Mouse (Mus musculus) retina, adult 2 months (tissue): ENCODE results near the gene Dis3l2.

Experiments
- DNase-seq: peaks from one replicate; pipeline ENCODE4 v3.0.0-alpha.2; 2012; ENCODE audit warnings: low read depth, low spot score

Gene Dis3l2

DNA sequence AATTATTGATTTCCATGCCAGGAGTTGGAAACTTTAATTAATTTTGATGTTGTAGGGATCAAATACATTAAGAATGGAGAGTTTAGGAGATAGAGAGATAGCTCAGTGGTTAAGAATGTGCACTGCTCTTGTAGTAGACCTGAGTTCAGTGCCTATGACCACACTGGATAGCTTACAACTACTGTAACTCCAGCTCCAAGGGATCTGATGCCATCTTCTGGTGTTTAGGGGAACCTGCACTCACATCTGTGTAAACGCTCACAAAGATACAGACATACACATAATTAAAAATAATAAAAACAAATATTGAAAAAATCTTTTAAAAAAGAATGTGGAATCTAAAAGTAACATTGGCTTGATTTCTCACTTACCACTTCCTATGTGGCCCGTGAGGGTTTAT lies 211.1 kb downstream of the Dis3l2 start:
- no peak for DNase-seq

DNA sequence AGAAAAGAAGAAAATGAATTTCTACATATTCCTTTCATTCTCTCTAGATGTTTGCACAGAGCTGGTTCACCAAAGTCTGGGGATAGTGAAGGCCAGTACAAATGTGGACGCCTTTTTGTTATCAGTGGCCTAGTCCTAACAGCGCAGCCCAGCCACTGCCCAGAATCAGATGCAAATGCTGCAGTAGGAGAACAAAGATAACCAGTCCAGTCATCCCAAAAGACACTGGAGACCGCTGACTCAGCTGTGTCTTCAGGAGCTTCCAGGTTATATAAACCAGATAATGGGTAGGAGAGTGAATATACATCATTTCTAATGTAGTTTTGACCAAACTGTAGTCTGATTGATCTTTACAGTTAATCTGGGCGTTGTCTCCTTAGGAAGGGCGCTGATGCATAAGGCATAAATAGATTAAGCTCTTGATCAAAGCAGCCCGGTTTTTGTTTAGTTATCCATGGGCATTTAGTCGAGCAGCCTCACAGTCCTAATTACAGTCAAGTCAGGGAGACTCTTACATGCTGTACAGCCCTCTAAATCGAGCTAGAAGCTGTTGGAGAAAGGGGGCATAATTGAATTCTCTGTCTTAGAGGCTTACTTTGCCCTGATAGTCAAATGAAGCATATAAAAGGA lies 212.9 kb downstream of the Dis3l2 start:
- no peak for DNase-seq

DNA sequence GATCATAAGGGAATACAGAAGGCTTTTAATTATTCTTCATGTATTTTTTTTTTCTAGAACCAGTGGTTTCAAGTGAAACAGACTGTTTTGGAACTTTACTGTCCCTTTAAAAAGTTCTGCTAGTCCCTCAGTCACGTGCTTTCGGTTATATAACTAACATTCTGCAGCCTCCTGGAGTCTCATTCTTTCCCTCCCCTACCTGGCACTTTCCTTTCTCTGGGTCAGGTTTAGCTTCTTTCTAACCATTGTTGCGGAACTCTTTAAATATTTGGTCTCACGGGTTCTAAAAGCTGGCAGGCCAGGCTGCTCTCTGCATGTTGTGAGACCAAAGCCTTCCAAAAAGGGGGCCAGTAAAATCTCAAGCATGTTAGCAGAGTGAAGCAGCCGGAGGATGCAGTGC lies 222.2 kb downstream of the Dis3l2 start:
- DNase-seq = no peak

DNA sequence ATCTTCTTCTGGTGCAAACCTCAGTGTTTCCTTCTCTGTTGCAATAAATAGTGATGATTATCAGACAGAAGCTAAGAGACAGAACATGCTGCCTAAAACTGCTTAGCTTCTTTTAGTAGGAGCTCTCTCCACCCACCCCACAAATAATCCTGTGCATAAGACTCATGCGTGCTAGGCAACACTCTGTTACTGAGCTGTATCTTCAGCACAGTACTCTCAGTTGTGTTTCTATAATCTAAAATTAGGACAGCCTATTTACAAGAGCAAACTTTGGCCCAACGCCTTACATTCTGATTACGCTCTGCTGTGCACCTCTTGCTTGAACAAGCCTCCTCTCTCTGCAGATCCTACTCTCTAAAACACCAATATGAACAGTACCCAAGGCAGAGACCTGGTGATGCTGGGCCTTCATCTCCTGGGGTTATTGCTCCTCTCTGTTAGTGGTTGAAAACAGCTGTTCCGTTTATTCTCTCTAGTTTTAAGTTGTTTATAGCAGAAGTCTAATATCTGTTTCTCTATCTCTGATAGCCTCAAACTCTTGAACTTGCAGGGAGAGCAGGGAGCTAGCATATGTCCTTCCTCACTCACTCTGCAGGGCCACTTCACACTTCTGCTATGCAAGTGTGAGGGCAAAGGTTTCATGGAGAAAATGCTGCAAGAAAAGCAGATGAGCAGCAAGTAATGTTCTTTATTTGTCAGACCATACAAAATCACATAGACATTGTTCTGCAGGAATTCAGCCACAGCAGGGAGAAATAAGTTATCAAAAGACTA lies 228.2 kb downstream of the Dis3l2 start:
- DNase-seq = no peak

DNA sequence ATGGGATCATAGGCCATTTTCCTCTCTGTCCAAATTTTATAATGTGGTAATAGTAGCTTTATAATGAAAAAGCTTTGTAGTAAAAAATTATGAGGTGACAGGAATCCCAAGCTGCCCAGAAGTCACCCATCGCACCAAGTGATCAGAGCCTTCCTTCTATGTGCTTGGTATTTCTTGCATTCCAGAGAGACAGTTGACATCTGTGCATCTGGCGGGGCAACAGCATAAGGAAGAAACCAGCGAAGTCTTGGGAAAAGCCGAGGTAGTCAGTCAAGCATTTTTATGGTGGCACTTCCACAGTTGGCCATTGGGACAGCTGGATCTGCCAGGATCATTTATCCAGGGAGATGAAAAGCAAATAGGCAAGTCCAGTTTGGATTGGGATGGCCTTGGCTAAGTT lies 229.2 kb downstream of the Dis3l2 start:
- no peak for DNase-seq

GRCm38 (mm10) chr1:86933656-86934055 lies 230.0 kb downstream of the Dis3l2 start:
- no peak for DNase-seq

DNA sequence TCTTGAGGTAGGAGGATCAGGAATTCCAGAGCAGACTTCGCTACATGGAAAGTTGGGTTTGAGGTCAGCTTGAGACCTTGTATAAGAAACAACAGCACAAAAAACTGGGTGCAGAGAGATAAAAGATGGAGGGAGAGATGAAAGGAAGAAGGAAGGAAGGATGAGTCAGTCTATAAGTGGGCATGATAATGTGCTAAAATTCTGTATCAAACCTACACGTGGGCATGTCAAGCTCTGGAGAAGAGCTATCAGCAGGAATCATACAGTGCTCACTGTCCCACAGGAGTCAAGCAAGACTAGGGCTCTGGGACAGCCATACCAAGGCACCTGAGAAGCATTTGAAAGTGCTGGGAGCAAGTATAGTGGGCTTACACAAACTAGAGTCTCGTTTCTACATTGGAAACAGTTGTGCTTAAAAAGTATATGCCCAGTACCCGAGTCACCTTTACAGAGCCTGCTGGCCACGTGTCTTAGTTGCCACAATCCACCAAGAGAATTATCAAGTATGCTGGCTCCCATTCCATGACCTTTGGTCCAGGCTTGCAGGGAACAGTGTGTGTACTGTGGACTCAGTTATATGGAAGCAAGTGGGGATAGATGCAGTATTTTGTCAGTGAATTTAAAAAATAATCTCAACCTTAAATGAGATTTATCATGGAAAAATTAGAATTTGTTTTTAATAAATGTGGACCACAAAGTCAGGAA lies 248.0 kb downstream of the Dis3l2 start:
- DNase-seq = no peak

- DNase-seq = no peak
These were observed 252.2 kb downstream of the Dis3l2 start for GRCm38 (mm10) chr1:86955801-86956200.

GRCm38 (mm10) chr1:86968261-86968964 lies 264.8 kb downstream of the Dis3l2 start:
- no peak for DNase-seq

- no peak for DNase-seq
These were observed 265.6 kb downstream of the Dis3l2 start for GRCm38 (mm10) chr1:86969173-86969725.

DNA sequence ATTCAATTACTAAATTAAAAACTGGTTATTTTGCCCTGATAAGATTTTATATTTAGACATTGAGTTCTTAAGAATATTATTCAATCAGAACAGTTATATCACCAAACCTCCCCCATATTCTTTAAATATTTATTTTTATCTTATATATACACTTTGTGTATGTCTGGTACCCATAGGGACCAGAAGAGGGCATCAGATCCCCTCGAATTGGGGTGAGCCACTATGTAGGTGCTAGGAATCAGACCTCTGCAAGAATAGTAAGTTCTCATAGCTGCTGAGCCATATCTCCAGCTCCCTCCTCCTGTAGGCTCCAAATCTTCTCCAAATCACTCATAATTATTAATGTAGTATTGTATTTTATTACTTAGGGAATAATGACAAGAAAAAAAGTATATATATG lies 269.1 kb downstream of the Dis3l2 start:
- no peak for DNase-seq

- DNase-seq = no peak
These were observed 273.4 kb downstream of the Dis3l2 start for GRCm38 (mm10) chr1:86977018-86977417.

DNA sequence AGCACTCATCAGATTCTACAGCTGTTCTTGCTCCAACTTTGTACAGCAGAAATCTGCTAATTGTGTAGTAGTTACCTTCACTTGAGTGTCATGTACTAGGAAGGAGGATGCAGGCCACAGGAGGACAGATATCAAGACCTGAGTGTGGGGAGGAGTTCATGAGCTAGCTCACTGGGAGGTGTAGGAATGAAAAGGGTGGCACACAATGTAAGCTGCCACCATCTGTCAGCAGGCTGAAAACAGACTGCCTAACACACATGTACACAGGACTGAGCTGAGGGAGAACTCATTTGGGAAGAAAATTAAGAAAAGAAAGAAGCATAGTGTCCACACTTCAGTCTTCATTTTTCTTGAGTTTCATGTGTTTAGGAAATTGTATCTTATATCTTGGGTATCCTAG lies 282.8 kb downstream of the Dis3l2 start:
- no peak for DNase-seq

DNA sequence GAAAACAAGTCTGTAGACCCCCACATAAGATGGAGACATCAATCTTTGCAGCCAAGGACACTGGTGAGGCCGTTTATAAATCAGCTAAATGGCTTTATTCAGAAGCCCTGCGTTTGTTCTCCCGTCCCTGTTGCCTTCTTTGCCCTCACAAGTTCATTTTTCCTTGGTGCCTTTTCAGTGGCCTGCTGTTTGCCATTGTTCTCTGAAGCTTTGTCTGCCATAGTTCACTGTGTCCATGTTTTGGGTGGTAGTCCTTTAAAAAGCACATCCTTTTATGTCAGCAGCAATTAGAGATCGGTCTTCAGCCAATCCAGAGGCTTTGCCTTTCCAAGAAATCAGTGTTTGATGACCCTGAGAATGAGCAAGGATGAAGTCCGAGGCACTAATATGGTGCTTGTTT lies 289.2 kb downstream of the Dis3l2 start:
- no peak for DNase-seq

GRCm38 (mm10) chr1:86994023-86994422 lies 290.4 kb downstream of the Dis3l2 start:
- no peak for DNase-seq

- no peak for DNase-seq
These were observed 294.4 kb downstream of the Dis3l2 start for GRCm38 (mm10) chr1:86998051-86998450.

- no peak for DNase-seq
These were observed 297.8 kb downstream of the Dis3l2 start for GRCm38 (mm10) chr1:87001365-87001764.

DNA sequence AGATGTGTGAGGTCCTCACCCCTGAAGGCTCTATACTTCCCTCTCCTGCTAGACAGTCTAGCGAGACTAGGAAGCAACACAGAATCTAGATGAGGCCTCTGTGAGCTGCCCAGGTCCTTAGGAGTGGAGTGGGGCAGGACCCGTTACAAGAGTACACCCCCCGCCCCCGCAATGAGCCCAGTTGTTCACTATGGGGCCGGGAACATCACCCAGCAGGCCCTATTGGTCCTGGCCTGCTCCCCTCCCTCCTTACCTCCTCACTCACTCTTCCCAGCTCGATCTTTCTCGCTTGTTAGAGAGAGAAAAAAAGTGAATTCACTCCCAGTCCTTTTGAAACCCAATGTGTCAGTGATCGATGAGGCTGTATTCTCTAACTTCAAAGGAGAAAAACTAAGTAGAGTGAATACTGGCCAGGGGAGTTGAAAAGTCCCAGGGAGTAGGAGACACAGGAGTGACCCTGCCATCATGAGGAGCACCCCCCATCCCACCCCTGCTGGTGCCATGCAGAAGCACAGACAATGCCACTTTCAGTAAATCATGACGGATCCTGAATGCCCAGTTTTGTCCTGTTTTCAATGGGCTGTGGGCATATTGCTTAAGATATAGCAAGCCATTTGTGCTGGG lies 299.0 kb downstream of the Dis3l2 start:
- no peak for DNase-seq

DNA sequence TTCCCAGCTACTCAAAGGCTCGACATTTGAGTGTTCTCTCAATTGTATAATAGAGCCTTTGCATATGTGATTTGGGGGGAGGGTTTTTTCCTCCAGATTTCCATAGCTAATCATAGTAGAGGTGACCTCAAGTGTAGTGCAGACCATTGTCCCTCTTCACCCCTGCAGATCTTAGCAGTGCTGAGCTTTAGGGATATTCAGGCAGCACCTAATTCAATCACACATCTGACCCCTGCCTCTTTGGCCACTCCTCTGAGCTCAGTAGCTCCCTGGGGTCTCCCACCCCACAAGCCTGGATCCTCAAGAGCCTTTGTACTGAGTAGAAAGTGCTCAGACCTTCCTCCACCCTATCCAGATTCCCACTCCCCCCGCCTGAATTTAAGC lies 299.6 kb downstream of the Dis3l2 start:
- DNase-seq = no peak

GRCm38 (mm10) chr1:87006425-87006824 lies 302.8 kb downstream of the Dis3l2 start:
- no peak for DNase-seq

- no peak for DNase-seq
These were observed 304.6 kb downstream of the Dis3l2 start for GRCm38 (mm10) chr1:87008211-87008610.
